Comparison of ENCODE assay signal across 8 mouse cellular contexts in the genomic region with DNA sequence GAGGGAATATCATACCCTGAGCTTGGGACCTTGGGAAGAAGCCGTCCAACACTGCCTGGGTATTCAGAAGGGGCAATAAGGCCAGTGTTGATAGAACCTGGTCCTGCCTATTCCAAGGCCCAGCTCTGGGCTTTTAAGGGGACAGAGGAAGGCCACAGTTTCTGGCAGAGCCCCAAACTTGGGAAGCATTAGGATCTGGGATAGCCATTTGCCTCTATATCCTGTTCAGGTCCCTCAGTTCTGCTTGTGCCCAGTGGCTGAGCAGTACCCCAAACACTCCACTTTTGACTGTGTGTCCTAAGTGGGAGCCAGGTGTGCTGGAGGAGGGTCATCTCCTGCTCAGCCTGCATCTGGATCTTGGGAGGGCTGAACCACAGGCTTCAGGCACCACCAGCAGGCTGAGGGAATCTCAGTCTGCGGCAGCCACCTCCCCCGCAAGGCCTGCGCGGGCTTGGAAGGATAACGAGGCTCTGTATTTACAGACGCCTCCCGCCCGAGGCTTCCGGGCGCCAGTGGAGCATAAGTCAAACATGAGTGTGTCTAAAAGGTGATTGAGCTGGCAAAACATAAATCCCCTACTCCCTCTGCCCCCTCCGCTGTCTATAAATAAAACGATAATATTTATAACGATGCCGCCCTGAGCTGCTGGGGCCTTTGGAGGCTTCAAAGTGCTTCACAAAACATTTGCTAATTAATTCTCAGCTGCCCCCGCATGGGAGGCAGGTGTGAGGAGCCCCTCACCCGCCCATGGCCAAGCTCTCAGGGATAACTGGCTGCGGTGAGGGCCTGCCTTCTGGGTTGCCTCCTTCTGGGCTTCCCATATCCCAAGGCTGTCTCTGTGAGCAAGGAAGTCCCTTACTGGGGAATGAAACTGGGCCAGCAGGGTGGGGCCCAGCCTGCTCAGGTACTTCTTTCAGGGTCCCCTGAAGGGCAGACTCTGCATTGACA.
DNase-seq lines count a peak whose midpoint lies in the region; ATAC-seq and TF ChIP-seq lines count a peak whose summit lies in the region.

No protein-coding gene starts in this region.

- no peaks in the 10 kb centered on the region for H3K9me3 ChIP-seq in kidney, embryonic 16.5 days (ENCODE audit: low read length)
- no peaks in the 10 kb centered on the region for H3K9me3 ChIP-seq in heart, embryonic 14.5 days (ENCODE audit: control insufficient read depth, low read length)
- no peaks in the 10 kb centered on the region for H3K9me3 ChIP-seq in limb, embryonic 10.5 days (replicated peaks)
- H3K9me3 ChIP-seq in midbrain, embryonic 16.5 days (replicated peaks; ENCODE audit: control insufficient read depth, low read length, poor library complexity, severe bottlenecking) = no peaks in the 10 kb centered on the region

- TF ChIP-seq CTCF in brain, embryonic 14.5 days (IDR thresholded peaks at IDR 0.05; ENCODE audit: borderline replicate concordance, extremely low read depth, insufficient read depth, insufficient read length) = no peak

- DNase-seq in kidney, adult 8-10 months = no peak
- DNase-seq in brain, embryonic 14.5 days (ENCODE audit: low read depth) = peak; percentile 69
- no peak for DNase-seq in limb, embryonic 10.5 days (ENCODE audit: low spot score)
- no peak for DNase-seq in thymus, postnatal 10 days (ENCODE audit: low spot score in 2 of 2)

- H3K27ac ChIP-seq in kidney, embryonic 16.5 days (ENCODE audit: low read length) = peak overlapping the region; percentile 77
- H3K27ac ChIP-seq in heart, embryonic 14.5 days (replicated peaks in 1 of 2; ENCODE audit: control insufficient read depth in 1 of 2, insufficient read depth in 1 of 2, low read depth in 2 of 2, low read length in 2 of 2) = peak overlapping the region; percentile 38 to 64
- H3K27ac ChIP-seq in limb, embryonic 10.5 days = peak overlapping the region; percentile 50
- peak overlapping the region; percentile 33 for H3K27ac ChIP-seq in midbrain, embryonic 16.5 days (ENCODE audit: low read length)

- TF ChIP-seq POLR2A in brain, embryonic 14.5 days (IDR thresholded peaks at IDR 0.05; ENCODE audit: borderline replicate concordance, extremely low read depth, insufficient read depth, insufficient read length, poor library complexity, severe bottlenecking) = no peak

- H3K4me1 ChIP-seq in kidney, embryonic 16.5 days (ENCODE audit: insufficient read depth, low read length) = peaks cover 52% of the 10 kb centered on the region
- peaks cover 36 to 42% of the 10 kb centered on the region in 2 experiments for H3K4me1 ChIP-seq in heart, embryonic 14.5 days (ENCODE audit: control insufficient read depth in 2 of 2, insufficient read depth in 2 of 2, low read length in 2 of 2)
- peaks cover 52% of the 10 kb centered on the region for H3K4me1 ChIP-seq in limb, embryonic 10.5 days
- peaks cover 22% of the 10 kb centered on the region for H3K4me1 ChIP-seq in midbrain, embryonic 16.5 days (ENCODE audit: control insufficient read depth, insufficient read depth, low read length)

- H3K4me2 ChIP-seq in kidney, embryonic 16.5 days (replicated peaks; ENCODE audit: low read depth, low read length) = no peak overlapping the region
- 0 out of 2 replicates have a peak overlapping the region, but pooled peaks have one; percentile 2 for H3K4me2 ChIP-seq in heart, embryonic 14.5 days (ENCODE audit: low read length)
- H3K4me2 ChIP-seq in midbrain, embryonic 16.5 days (ENCODE audit: low read length) = 0 out of 2 replicates have a peak overlapping the region, but pooled peaks have one; percentile 6

- no peak overlapping the region for H3K4me3 ChIP-seq in kidney, embryonic 16.5 days (ENCODE audit: low read length)
- H3K4me3 ChIP-seq in heart, embryonic 14.5 days (ENCODE audit: control insufficient read depth in 1 of 2, insufficient read depth in 1 of 2, low read depth in 1 of 2, low read length in 2 of 2) = no peak overlapping the region
- no peak overlapping the region for H3K4me3 ChIP-seq in limb, embryonic 10.5 days
- no peak overlapping the region for H3K4me3 ChIP-seq in midbrain, embryonic 16.5 days (ENCODE audit: low read depth, low read length)

- peak; percentile 17; the same call in 1 of the 2 replicates for ATAC-seq in kidney, embryonic 16.5 days (ENCODE audit: low FRiP score, low TSS enrichment)
- no peak for ATAC-seq in heart, embryonic 14.5 days (ENCODE audit: insufficient number of reproducible peaks, insufficient read depth, low FRiP score, low read depth)
- ATAC-seq in midbrain, embryonic 16.5 days = peak; percentile 43
- ATAC-seq in megakaryocyte-erythroid progenitor cell, adult 5-6 weeks (replicated peaks; ENCODE audit: low FRiP score, low TSS enrichment, poor library complexity, severe bottlenecking) = no peak

- peaks cover 14% of the 10 kb centered on the region for H3K36me3 ChIP-seq in kidney, embryonic 16.5 days (ENCODE audit: insufficient read depth, low read length)
- H3K36me3 ChIP-seq in heart, embryonic 14.5 days (ENCODE audit: control insufficient read depth, insufficient read depth, low read length) = peaks cover 64% of the 10 kb centered on the region
- H3K36me3 ChIP-seq in limb, embryonic 10.5 days = peaks cover 86% of the 10 kb centered on the region
- H3K36me3 ChIP-seq in midbrain, embryonic 16.5 days (ENCODE audit: control insufficient read depth, insufficient read depth, low read length) = no peaks in the 10 kb centered on the region

- WGBS in kidney, embryonic 16.5 days = 7% methylated on average over 18 of the region's 18 CpGs
- WGBS in heart, embryonic 14.5 days = 25% methylated on average over 18 of the region's 18 CpGs
- 21% methylated on average over 18 of the region's 18 CpGs for WGBS in limb, embryonic 10.5 days
- 15% methylated on average over 18 of the region's 18 CpGs for WGBS in midbrain, embryonic 16.5 days

- 0 out of 2 replicates have a peak, but pooled peaks cover 2% of the 10 kb centered on the region for H3K27me3 ChIP-seq in kidney, embryonic 16.5 days (ENCODE audit: insufficient read depth, low read length)
- no peaks in the 10 kb centered on the region for H3K27me3 ChIP-seq in heart, embryonic 14.5 days (ENCODE audit: control insufficient read depth, insufficient read depth, low read length)
- H3K27me3 ChIP-seq in limb, embryonic 10.5 days (ENCODE audit: low read depth, poor library complexity, severe bottlenecking) = no peaks in the 10 kb centered on the region
- H3K27me3 ChIP-seq in midbrain, embryonic 16.5 days (ENCODE audit: control insufficient read depth, insufficient read depth, low read depth, low read length) = no peaks in the 10 kb centered on the region

- 0 out of 2 replicates have a peak overlapping the region, but pooled peaks have one; percentile 10 for H3K9ac ChIP-seq in kidney, embryonic 16.5 days (replicated peaks; ENCODE audit: low read length)
- peak overlapping the region; percentile 21; the same call in 1 of the 2 replicates for H3K9ac ChIP-seq in heart, embryonic 14.5 days (ENCODE audit: low read length)
- H3K9ac ChIP-seq in midbrain, embryonic 16.5 days (ENCODE audit: low read depth, low read length) = peak overlapping the region; percentile 35; the same call in 1 of the 2 replicates

Comparison
In these comparisons a context has a peak if more than half of its experiments do, and no peak if none do; other contexts are left out.
1. ATAC-seq: peak in kidney, embryonic 16.5 days (single experiment) and midbrain, embryonic 16.5 days (single experiment); none in heart, embryonic 14.5 days (single experiment) and megakaryocyte-erythroid progenitor cell, adult 5-6 weeks (single experiment).
2. Peak in every context shown above with its lines, with median percentiles within 50 percentile points of each other: H3K27ac ChIP-seq and H3K9ac ChIP-seq.